8 mouse cellular contexts compared by ENCODE assay signal in the genomic region with DNA sequence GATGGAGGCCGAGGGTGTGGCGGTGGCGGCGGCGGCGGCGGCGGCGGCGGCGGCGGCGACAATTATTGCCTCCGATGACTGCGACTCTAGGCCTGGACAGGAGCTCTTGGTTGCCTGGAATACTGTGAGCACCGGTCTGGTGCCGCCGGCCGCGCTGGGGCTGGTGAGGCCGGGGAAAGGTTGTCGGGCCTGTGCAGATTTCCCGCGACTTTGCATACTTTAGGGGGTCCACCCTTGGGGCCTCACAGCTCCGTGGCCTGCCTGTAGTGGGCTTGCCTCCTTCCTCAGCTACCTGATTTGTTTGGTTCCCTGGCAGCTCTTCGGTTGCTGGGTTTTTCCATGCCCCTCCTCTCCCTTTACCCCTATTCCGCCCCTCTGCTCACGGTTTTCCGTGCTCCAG. TPM values are rescaled to one million over a fixed set of nuclear protein-coding genes. Genes with fewer than 3 reads are reported as not detected.
DNase-seq lines count a peak whose midpoint lies in the region; ATAC-seq and TF ChIP-seq lines count a peak whose summit lies in the region.

No protein-coding gene starts in this region.

- peaks cover 67% of the 10 kb centered on the region for H3K36me3 ChIP-seq in kidney, embryonic 15.5 days
- H3K36me3 ChIP-seq in hindbrain, embryonic 14.5 days (replicated peaks; ENCODE audit: control insufficient read depth, insufficient read depth): peaks cover 75% of the 10 kb centered on the region
- peaks cover 66% of the 10 kb centered on the region for H3K36me3 ChIP-seq in midbrain, embryonic 14.5 days (ENCODE audit: control insufficient read depth, insufficient read depth, low read length)

- no peak for DNase-seq in kidney, adult 8-10 months
- DNase-seq in hindbrain, embryonic 14.5 days (ENCODE audit: low spot score): no peak
- DNase-seq in midbrain, embryonic 14.5 days: no peak
- no peak for DNase-seq in c-Kit-positive CD71-positive TER-119-positive erythroid progenitor cells, embryonic 14.5 days (ENCODE audit: low spot score)
- DNase-seq in thymus, postnatal 4 days: no peak
- no peak for DNase-seq in right cerebral cortex, adult 2 months (ENCODE audit: low spot score in 2 of 2)

- H3K27ac ChIP-seq in kidney, embryonic 15.5 days: peak overlapping the region; percentile 61
- H3K27ac ChIP-seq in cortical plate, adult 2 months (ENCODE audit: insufficient read depth, low read length): no peak overlapping the region
- peak overlapping the region; percentile 52; the same call in 1 of the 2 replicates for H3K27ac ChIP-seq in hindbrain, embryonic 14.5 days
- peak overlapping the region; percentile 83 for H3K27ac ChIP-seq in midbrain, embryonic 14.5 days (replicated peaks; ENCODE audit: low read depth, low read length)

- peak overlapping the region; percentile 87 for H3K9ac ChIP-seq in kidney, embryonic 15.5 days
- peak overlapping the region; percentile 95 for H3K9ac ChIP-seq in hindbrain, embryonic 14.5 days
- H3K9ac ChIP-seq in midbrain, embryonic 14.5 days (replicated peaks; ENCODE audit: low read length): peak overlapping the region; percentile 82

- no peaks in the 10 kb centered on the region for H3K27me3 ChIP-seq in kidney, embryonic 15.5 days
- H3K27me3 ChIP-seq in hindbrain, embryonic 14.5 days (ENCODE audit: control insufficient read depth, insufficient read depth, low read length): no peaks in the 10 kb centered on the region
- H3K27me3 ChIP-seq in midbrain, embryonic 14.5 days (ENCODE audit: control insufficient read depth, insufficient read depth, low read length): no peaks in the 10 kb centered on the region

- TF ChIP-seq CTCF in cortical plate, adult 2 months (IDR thresholded peaks at IDR 0.05; ENCODE audit: extremely low read depth, insufficient read depth, low read length): no peak

- no peak for TF ChIP-seq POLR2A in cortical plate, adult 2 months (IDR thresholded peaks at IDR 0.05; ENCODE audit: extremely low read depth, insufficient read depth, low read length)

- H3K4me2 ChIP-seq in kidney, embryonic 15.5 days: peak overlapping the region; percentile 93
- H3K4me2 ChIP-seq in hindbrain, embryonic 14.5 days (replicated peaks): peak overlapping the region; percentile 98
- peak overlapping the region; percentile 98 for H3K4me2 ChIP-seq in midbrain, embryonic 14.5 days (ENCODE audit: low read length)

- H3K4me3 ChIP-seq in kidney, embryonic 15.5 days (replicated peaks): peak overlapping the region; percentile 73
- H3K4me3 ChIP-seq in cortical plate, adult 2 months (ENCODE audit: insufficient read depth, low read length): peak overlapping the region; percentile 81
- H3K4me3 ChIP-seq in hindbrain, embryonic 14.5 days (replicated peaks; ENCODE audit: low read length): peak overlapping the region; percentile 84
- peak overlapping the region; percentile 83 for H3K4me3 ChIP-seq in midbrain, embryonic 14.5 days (replicated peaks; ENCODE audit: low read depth, low read length)

- no peaks in the 10 kb centered on the region for H3K9me3 ChIP-seq in kidney, embryonic 15.5 days (replicated peaks)
- no peaks in the 10 kb centered on the region for H3K9me3 ChIP-seq in hindbrain, embryonic 14.5 days (ENCODE audit: control insufficient read depth, low read length)
- no peaks in the 10 kb centered on the region for H3K9me3 ChIP-seq in midbrain, embryonic 14.5 days (ENCODE audit: control insufficient read depth, low read length)

- under 1% methylated on average over 28 of the region's 29 CpGs for WGBS in kidney, embryonic 15.5 days
- under 1% methylated on average over 29 of the region's 29 CpGs for WGBS in hindbrain, embryonic 14.5 days
- WGBS in midbrain, embryonic 14.5 days: under 1% methylated on average over 29 of the region's 29 CpGs

- ATAC-seq in kidney, embryonic 15.5 days (replicated peaks; ENCODE audit: low FRiP score): peak; percentile 65
- peak; percentile 73 for ATAC-seq in hindbrain, embryonic 14.5 days (ENCODE audit: low FRiP score)
- ATAC-seq in midbrain, embryonic 14.5 days (ENCODE audit: low FRiP score, low TSS enrichment): peak; percentile 62

- H3K4me1 ChIP-seq in kidney, embryonic 15.5 days: peaks cover 30% of the 10 kb centered on the region
- no peaks in the 10 kb centered on the region; the same call in 1 of the 2 replicates for H3K4me1 ChIP-seq in cortical plate, adult 2 months (ENCODE audit: control insufficient read depth, insufficient read depth, low read length)
- H3K4me1 ChIP-seq in hindbrain, embryonic 14.5 days (replicated peaks; ENCODE audit: control insufficient read depth, insufficient read depth, low read length): peaks cover 21% of the 10 kb centered on the region
- H3K4me1 ChIP-seq in midbrain, embryonic 14.5 days (ENCODE audit: control insufficient read depth, insufficient read depth, low read length): peaks cover 26% of the 10 kb centered on the region

RNA-seq across cellular contexts. Expression of a gene that starts 0.2 kb away (rescaled TPM):
- polyA plus RNA-seq in kidney, embryonic 15.5 days (2015; fragmentation: Nextera tagmentation; extraction: Ambion mirVana): 123 and 129 TPM in 2 replicates
- 75.7 and 76.5 TPM in 2 replicates for polyA plus RNA-seq in cortical plate, adult 2 months (2012; rRNA removed)
- 113 and 114 TPM in 2 replicates for polyA plus RNA-seq in hindbrain, embryonic 14.5 days (2014; fragmentation: Nextera tagmentation; extraction: Ambion mirVana)
- polyA plus RNA-seq in midbrain, embryonic 14.5 days (2014; fragmentation: Nextera tagmentation; extraction: Ambion mirVana): 112 and 117 TPM in 2 replicates

RNA-seq across cellular contexts. Expression of a gene that starts 0.3 kb away (rescaled TPM):
- polyA plus RNA-seq in kidney, embryonic 15.5 days (2015; fragmentation: Nextera tagmentation; extraction: Ambion mirVana): 204 and 207 TPM in 2 replicates
- polyA plus RNA-seq in cortical plate, adult 2 months (2012; rRNA removed): 87.9 and 93.2 TPM in 2 replicates
- polyA plus RNA-seq in hindbrain, embryonic 14.5 days (2014; fragmentation: Nextera tagmentation; extraction: Ambion mirVana): 175 and 190 TPM in 2 replicates
- 196 TPM in 2 replicates for polyA plus RNA-seq in midbrain, embryonic 14.5 days (2014; fragmentation: Nextera tagmentation; extraction: Ambion mirVana)

RNA-seq across cellular contexts. Expression of a gene that starts 10.1 kb away (rescaled TPM):
- 9.2 and 11.3 TPM in 2 replicates for polyA plus RNA-seq in kidney, embryonic 15.5 days (2015; fragmentation: Nextera tagmentation; extraction: Ambion mirVana)
- 14.0 and 22.0 TPM in 2 replicates for polyA plus RNA-seq in cortical plate, adult 2 months (2012; rRNA removed)
- polyA plus RNA-seq in hindbrain, embryonic 14.5 days (2014; fragmentation: Nextera tagmentation; extraction: Ambion mirVana): 13.4 and 14.7 TPM in 2 replicates
- polyA plus RNA-seq in midbrain, embryonic 14.5 days (2014; fragmentation: Nextera tagmentation; extraction: Ambion mirVana): 13.1 and 13.3 TPM in 2 replicates

RNA-seq across cellular contexts. Expression of a gene that starts 15.4 kb away (rescaled TPM):
- not detected in 2 replicates for polyA plus RNA-seq in kidney, embryonic 15.5 days (2015; fragmentation: Nextera tagmentation; extraction: Ambion mirVana)
- not detected in 2 replicates for polyA plus RNA-seq in cortical plate, adult 2 months (2012; rRNA removed)
- polyA plus RNA-seq in hindbrain, embryonic 14.5 days (2014; fragmentation: Nextera tagmentation; extraction: Ambion mirVana): not detected in 2 replicates
- not detected in 2 replicates for polyA plus RNA-seq in midbrain, embryonic 14.5 days (2014; fragmentation: Nextera tagmentation; extraction: Ambion mirVana)

RNA-seq across cellular contexts. Expression of a gene that starts 17.2 kb away (rescaled TPM):
- polyA plus RNA-seq in kidney, embryonic 15.5 days (2015; fragmentation: Nextera tagmentation; extraction: Ambion mirVana): 0.46 TPM in 1 of 2 replicates, not detected in the other
- polyA plus RNA-seq in cortical plate, adult 2 months (2012; rRNA removed): not detected in 2 replicates
- not detected in 2 replicates for polyA plus RNA-seq in hindbrain, embryonic 14.5 days (2014; fragmentation: Nextera tagmentation; extraction: Ambion mirVana)
- polyA plus RNA-seq in midbrain, embryonic 14.5 days (2014; fragmentation: Nextera tagmentation; extraction: Ambion mirVana): 0.30 TPM in 1 of 2 replicates, not detected in the other
